Mouse (Mus musculus): ENCODE results near the gene Pifo. TPM values are rescaled to one million over a fixed set of nuclear protein-coding genes. Genes with fewer than 3 reads are reported as not detected.
"Not testable (repeated sequence)": the region's sequence is repeated elsewhere in the genome, so short reads cannot be mapped to it uniquely, and the experiment has no call there.

The Pifo gene
- polyA plus RNA-seq, 1 experiment from 2014 or later, result 15.1 TPM

DNA sequence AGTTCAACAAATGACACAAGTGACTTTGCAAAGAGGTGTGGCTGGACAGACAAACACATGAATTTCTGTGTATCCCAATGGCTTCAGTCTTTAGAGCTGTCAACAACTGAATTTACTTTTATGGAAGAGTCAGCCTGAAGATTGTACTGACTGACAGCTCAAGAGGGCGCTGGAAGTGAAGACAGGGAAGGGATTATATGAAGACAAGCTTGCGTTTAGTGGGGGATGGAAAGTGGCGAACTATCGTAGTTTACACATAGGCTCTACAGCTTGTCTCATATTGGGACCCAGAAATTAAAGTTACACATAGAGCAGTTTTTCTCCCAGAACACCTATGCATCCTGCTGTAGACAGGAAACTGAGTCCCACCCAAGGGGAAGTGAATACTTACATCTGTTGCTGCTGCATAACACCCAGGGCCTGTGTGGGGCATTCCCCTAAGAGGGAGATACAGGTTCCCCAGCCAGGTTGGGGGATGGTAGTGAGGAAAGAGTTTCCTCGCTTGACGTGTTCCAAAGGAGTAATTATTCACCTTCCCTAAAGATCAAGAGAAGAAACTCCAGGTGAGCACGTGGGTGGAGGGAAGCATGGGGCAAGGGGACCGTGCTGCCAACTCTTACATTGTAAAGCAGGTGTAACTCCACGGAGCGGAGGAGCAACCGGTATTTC is 13.6 kb downstream of the Pifo start:
- Histone ChIP-seq H3K9ac (peak overlapping the region; percentile 30; the same call in 1 of the 2 replicates), H3K27ac (no peak overlapping the region), H3K9me3 (ENCODE audit: control insufficient read depth, low read length) (no peaks in the 10 kb centered on the region), H3K4me2 (replicated peaks) (peak overlapping the region; percentile 52), H3K4me3 (replicated peaks; ENCODE audit: low read length) (peak overlapping the region; percentile 19), H3K4me1 (replicated peaks; ENCODE audit: control insufficient read depth, insufficient read depth, low read length) (0 out of 2 replicates have a peak, but pooled peaks cover 4% of the 10 kb centered on the region), H3K36me3 (replicated peaks; ENCODE audit: control insufficient read depth, insufficient read depth) (no peaks in the 10 kb centered on the region), H3K27me3 (ENCODE audit: control insufficient read depth, insufficient read depth, low read length) (no peaks in the 10 kb centered on the region)
- ATAC-seq (ENCODE audit: low FRiP score) (peak; percentile 51; the same call in 1 of the 2 replicates), DNase-seq (ENCODE audit: low spot score) (no peak)
- WGBS, result 22% methylated on average over 11 of the region's 11 CpGs

DNA sequence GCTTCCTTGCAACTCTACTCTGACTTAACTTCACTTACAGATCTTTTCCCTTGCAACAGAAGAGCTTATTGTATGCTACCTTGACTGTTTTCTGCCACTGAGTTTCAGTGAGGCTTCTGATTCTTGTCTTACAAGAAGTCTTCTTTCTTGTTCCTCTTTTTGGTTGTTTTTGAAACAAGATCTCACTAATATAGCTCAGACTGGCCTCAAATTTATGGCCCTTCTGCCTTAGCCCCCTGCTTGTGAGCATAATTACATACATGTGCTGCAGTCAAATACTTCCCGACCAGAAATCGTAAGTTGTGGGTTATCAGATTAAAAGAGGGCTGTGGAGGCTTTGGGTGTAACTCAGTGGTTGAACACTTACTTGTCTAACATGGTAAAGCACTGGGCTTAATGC is 19.7 kb downstream of the Pifo start:
- Histone ChIP-seq H3K27ac (no peak overlapping the region), H3K9ac (no peak overlapping the region), H3K4me2 (replicated peaks) (no peak overlapping the region), H3K36me3 (replicated peaks; ENCODE audit: control insufficient read depth, insufficient read depth) (no peaks in the 10 kb centered on the region), H3K27me3 (ENCODE audit: control insufficient read depth, insufficient read depth, low read length) (no peaks in the 10 kb centered on the region), H3K4me3 (replicated peaks; ENCODE audit: low read length) (no peak overlapping the region), H3K4me1 (replicated peaks; ENCODE audit: control insufficient read depth, insufficient read depth, low read length) (no peaks in the 10 kb centered on the region), H3K9me3 (ENCODE audit: control insufficient read depth, low read length) (no peaks in the 10 kb centered on the region)
- DNase-seq (ENCODE audit: low spot score) (no peak), ATAC-seq (ENCODE audit: low FRiP score) (no peak)
- WGBS, result 92% methylated on average over 2 of the region's 2 CpGs

DNA sequence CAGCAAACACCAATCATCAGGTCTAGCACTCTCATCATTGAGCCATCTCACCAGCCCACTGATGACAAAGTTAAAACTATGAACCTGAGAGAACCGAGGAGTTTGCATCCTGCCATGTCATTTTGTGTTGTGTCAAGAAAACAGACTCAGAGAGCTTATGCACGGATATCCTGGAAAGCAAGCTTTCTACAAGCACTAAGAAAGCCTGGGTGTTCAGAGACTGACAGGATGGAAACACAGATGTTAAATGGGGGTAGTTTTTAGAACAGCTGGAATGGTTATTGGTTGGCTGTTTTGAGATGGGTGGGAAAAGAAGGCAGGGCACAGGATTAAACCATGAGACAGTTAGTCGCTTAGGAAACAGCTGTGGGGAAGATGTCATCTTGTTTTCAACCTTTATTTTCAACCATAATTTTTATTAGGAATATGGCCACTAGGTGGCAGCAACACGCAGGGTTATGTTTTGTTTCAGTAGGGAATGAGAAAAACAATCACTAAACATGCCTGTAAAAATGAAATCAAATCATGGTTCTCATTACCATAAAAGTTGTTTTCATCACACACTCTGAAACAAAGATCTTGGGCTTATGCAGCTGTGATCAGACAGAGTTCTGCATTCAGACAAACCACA is 22.7 kb downstream of the Pifo start:
- Histone ChIP-seq H3K4me2 (replicated peaks) (no peak overlapping the region), H3K4me1 (replicated peaks; ENCODE audit: control insufficient read depth, insufficient read depth, low read length) (no peaks in the 10 kb centered on the region), H3K27me3 (ENCODE audit: control insufficient read depth, insufficient read depth, low read length) (no peaks in the 10 kb centered on the region), H3K4me3 (replicated peaks; ENCODE audit: low read length) (no peak overlapping the region), H3K9me3 (ENCODE audit: control insufficient read depth, low read length) (no peaks in the 10 kb centered on the region), H3K36me3 (replicated peaks; ENCODE audit: control insufficient read depth, insufficient read depth) (no peaks in the 10 kb centered on the region), H3K27ac (no peak overlapping the region), H3K9ac (no peak overlapping the region)
- DNase-seq (ENCODE audit: low spot score) (peak; percentile 90), ATAC-seq (ENCODE audit: low FRiP score) (0 out of 2 replicates have a peak, but pooled peaks have one; percentile 43)
- 33% methylated on average over 4 of the region's 4 CpGs for WGBS

DNA sequence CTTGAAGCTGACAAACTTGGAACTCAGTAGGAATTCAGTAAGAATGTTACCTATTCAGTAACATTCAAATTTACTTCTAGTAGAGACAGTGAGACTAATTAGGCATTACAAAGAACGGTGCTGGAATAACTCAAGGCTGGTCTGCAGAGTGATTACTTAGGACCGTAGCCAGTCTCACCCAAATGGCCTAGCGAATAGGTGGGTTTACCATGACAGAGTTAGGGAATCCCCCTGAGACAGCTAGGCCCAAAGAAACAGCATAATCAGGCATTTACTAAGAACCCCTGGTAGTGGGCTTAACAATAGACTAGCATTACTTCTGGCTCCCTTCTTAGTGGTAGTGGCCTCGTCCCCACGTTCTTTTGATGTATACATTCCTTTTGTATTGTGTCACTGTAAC is 24.8 kb downstream of the Pifo start:
- DNase-seq (ENCODE audit: low spot score); H3K27ac ChIP-seq; ATAC-seq (ENCODE audit: low FRiP score); H3K9me3 ChIP-seq (ENCODE audit: control insufficient read depth, low read length); H3K4me1 ChIP-seq (replicated peaks; ENCODE audit: control insufficient read depth, insufficient read depth, low read length); H3K4me2 ChIP-seq (replicated peaks); H3K36me3 ChIP-seq (replicated peaks; ENCODE audit: control insufficient read depth, insufficient read depth); H3K9ac ChIP-seq; H3K4me3 ChIP-seq (replicated peaks; ENCODE audit: low read length); H3K27me3 ChIP-seq (ENCODE audit: control insufficient read depth, insufficient read depth, low read length): not testable (repeated sequence)
- 47% methylated on average over 5 of the region's 5 CpGs for WGBS

DNA sequence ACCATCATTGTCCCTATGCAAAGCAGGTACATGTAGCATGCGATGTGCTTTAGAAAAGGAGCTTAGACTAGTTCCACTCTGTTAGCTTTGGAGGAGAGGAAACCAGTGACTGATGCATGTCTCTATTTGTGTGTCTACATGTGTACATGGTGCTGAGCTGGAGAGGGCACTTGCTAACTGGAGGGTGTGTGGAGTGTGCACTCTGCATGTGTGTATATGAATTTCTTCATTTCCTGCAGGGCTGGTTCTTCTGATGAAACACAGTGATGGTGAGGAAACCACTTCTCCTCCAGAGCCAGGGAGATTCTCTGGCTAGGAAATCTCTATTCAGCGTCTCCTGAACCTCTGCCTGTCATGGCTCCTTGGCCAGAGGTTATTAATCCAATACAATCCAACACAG is 40.3 kb downstream of the Pifo start:
- no peaks in the 10 kb centered on the region for H3K27me3 ChIP-seq (ENCODE audit: control insufficient read depth, insufficient read depth, low read length)
- no peak overlapping the region for H3K9ac ChIP-seq
- WGBS, result 78% methylated on average over 2 of the region's 2 CpGs
- ATAC-seq (ENCODE audit: low FRiP score), result no peak
- no peak overlapping the region for H3K4me3 ChIP-seq (replicated peaks; ENCODE audit: low read length)
- no peak overlapping the region for H3K27ac ChIP-seq
- peaks cover 19% of the 10 kb centered on the region for H3K36me3 ChIP-seq (replicated peaks; ENCODE audit: control insufficient read depth, insufficient read depth)
- no peak for DNase-seq (ENCODE audit: low spot score)
- H3K4me1 ChIP-seq (replicated peaks; ENCODE audit: control insufficient read depth, insufficient read depth, low read length), result no peaks in the 10 kb centered on the region
- no peaks in the 10 kb centered on the region for H3K9me3 ChIP-seq (ENCODE audit: control insufficient read depth, low read length)
- H3K4me2 ChIP-seq (replicated peaks), result no peak overlapping the region

DNA sequence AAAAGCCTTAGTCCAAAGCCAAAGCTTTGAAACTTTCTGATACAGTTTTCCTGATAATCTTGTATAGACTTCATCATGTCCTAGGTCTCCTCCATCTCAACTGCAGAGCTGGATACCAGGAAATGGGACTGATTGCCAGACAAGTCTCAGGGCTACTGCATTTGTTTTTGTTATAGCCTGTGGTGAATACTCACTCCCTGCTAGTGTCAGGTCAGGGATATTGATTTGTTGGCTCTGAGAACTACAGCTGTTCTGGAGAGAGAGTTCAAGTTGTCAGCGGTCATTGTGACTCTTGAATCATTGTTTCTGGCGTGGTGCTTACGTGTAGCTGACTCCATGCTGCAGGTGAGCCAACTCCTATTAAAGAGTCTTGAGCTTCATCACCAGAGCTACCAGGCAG is 41.0 kb downstream of the Pifo start, which contains the start of gene Ovgp1:
TSS of gene Ovgp1 (plus strand) at position 301 of the 400 bp plus-strand sequence.
- H3K36me3 ChIP-seq (replicated peaks; ENCODE audit: control insufficient read depth, insufficient read depth), result peaks cover 27% of the 10 kb centered on the region
- ATAC-seq (ENCODE audit: low FRiP score) (no peak), DNase-seq (ENCODE audit: low spot score) (no peak)
- no peak within 1 kb of the TSS for H3K9ac ChIP-seq
- H3K4me3 ChIP-seq (replicated peaks; ENCODE audit: low read length), result no peak within 1 kb of the TSS
- no peak within 1 kb of the TSS for H3K27ac ChIP-seq
- no peaks in the 10 kb centered on the region for H3K9me3 ChIP-seq (ENCODE audit: control insufficient read depth, low read length)
- WGBS, result 79% methylated on average over 3 of the region's 3 CpGs
- H3K27me3 ChIP-seq (ENCODE audit: control insufficient read depth, insufficient read depth, low read length), result no peaks in the 10 kb centered on the region
- no peak within 1 kb of the TSS for H3K4me2 ChIP-seq (replicated peaks)
- no peaks in the 10 kb centered on the region for H3K4me1 ChIP-seq (replicated peaks; ENCODE audit: control insufficient read depth, insufficient read depth, low read length)

DNA sequence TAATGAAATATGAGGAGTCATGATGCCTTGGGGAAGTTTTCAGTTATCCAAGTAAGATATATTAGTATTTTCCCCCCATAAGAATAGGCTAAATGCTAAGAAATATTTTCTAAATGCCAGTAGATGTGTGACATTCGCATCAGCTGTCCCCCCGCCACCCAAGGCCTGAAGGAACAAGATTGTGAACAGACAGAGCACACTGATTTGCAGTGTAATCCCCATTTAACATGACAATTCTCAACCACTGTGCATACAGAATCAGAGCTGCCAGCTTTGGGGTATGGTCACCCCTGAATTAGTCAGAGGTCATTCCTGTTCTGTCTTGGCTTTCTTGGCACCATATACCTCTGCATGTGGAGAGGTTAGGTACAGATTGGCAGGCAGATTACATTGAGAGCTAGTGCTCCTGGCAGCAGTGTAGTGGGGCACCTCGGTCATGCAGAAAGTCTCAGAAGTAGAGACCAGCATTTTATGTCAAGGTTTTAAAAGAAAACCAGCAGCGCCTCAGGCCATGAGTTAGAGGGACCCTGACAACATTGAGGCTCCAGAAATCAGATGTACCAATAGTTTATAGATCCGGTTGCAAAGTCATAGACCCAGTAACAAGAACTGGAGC is 42.5 kb downstream of the Pifo start:
- 87% methylated on average over 5 of the region's 5 CpGs for WGBS
- no peak for ATAC-seq (ENCODE audit: low FRiP score)

DNA sequence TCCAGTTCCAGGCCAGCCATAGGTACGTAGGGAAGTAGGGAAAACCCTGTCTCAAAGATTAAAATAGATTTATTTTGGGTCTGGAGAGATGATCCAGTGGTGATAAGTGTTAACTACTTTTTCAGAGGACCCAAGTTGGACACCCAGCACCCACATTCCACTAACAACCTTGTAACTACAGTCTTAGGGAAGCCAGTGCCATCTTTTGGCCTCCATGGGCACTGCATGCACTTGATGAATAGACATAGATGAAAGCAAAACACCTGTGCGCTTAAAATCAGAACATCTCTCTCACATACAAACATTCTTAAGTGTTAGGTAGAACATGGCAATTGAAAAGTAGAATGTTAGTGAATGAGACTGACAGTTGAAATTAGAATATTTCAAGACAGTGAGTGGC is 53.7 kb downstream of the Pifo start:
- Histone ChIP-seq H3K27ac (no peak overlapping the region), H3K4me3 (replicated peaks; ENCODE audit: low read length) (no peak overlapping the region), H3K36me3 (replicated peaks; ENCODE audit: control insufficient read depth, insufficient read depth) (peaks cover 52% of the 10 kb centered on the region), H3K9ac (0 out of 2 replicates have a peak overlapping the region, but pooled peaks have one; percentile 89), H3K9me3 (ENCODE audit: control insufficient read depth, low read length) (no peaks in the 10 kb centered on the region), H3K4me2 (replicated peaks) (peak overlapping the region; percentile 59), H3K27me3 (ENCODE audit: control insufficient read depth, insufficient read depth, low read length) (no peaks in the 10 kb centered on the region), H3K4me1 (replicated peaks; ENCODE audit: control insufficient read depth, insufficient read depth, low read length) (peaks cover 23% of the 10 kb centered on the region)
- ATAC-seq (ENCODE audit: low FRiP score), result no peak
- DNase-seq (ENCODE audit: low spot score), result no peak
- 96% methylated on average over 2 of the region's 2 CpGs for WGBS

More for the DNA sequence above, 42.5 kb downstream of the Pifo start:
- Histone ChIP-seq H3K27ac (no peak overlapping the region), H3K9ac (no peak overlapping the region), H3K4me3 (replicated peaks; ENCODE audit: low read length) (no peak overlapping the region), H3K4me2 (replicated peaks) (no peak overlapping the region), H3K27me3 (ENCODE audit: control insufficient read depth, insufficient read depth, low read length) (no peaks in the 10 kb centered on the region), H3K4me1 (replicated peaks; ENCODE audit: control insufficient read depth, insufficient read depth, low read length) (no peaks in the 10 kb centered on the region), H3K36me3 (replicated peaks; ENCODE audit: control insufficient read depth, insufficient read depth) (peaks cover 41% of the 10 kb centered on the region), H3K9me3 (ENCODE audit: control insufficient read depth, low read length) (no peaks in the 10 kb centered on the region)
- DNase-seq (ENCODE audit: low spot score), result no peak

DNA sequence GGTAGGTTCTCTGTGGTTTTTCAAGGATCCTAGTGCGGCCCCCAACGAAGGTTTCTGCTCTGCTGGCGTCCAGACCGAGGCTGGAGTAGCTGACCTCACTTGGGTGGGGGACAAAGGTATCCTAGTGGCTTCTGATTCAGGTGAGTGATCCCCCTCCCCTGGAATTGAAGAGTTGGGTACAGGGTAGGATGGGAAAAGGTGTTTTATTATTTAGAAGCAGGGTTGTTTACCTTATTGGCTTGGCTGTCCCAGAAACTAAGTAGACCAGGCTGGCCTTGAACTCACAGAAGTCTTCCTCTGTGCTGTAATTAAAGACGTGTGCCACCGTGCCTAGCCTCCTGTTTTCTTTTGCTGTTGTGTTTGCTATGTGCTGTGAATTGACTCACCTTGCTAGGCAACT is 54.4 kb downstream of the Pifo start, which contains the start of gene Atp5f1:
TSS of gene Atp5f1 (minus strand) at position 101 of the 400 bp plus-strand sequence.
- H3K36me3 ChIP-seq (replicated peaks; ENCODE audit: control insufficient read depth, insufficient read depth), result peaks cover 49% of the 10 kb centered on the region
- DNase-seq (ENCODE audit: low spot score), result no peak

More for the DNA sequence above, 54.4 kb downstream of the Pifo start, which contains the start of gene Atp5f1:
- H3K4me1 ChIP-seq (replicated peaks; ENCODE audit: control insufficient read depth, insufficient read depth, low read length), result peaks cover 23% of the 10 kb centered on the region
- H3K4me2 ChIP-seq (replicated peaks), result peak within 1 kb of the TSS; percentile 85
- no peaks in the 10 kb centered on the region for H3K9me3 ChIP-seq (ENCODE audit: control insufficient read depth, low read length)
- peak within 1 kb of the TSS; percentile 80 for H3K27ac ChIP-seq
- H3K4me3 ChIP-seq (replicated peaks; ENCODE audit: low read length), result peak within 1 kb of the TSS; percentile 71
- ATAC-seq (ENCODE audit: low FRiP score), result no peak
- peak within 1 kb of the TSS; percentile 89 for H3K9ac ChIP-seq
- H3K27me3 ChIP-seq (ENCODE audit: control insufficient read depth, insufficient read depth, low read length), result no peaks in the 10 kb centered on the region
- 5% methylated on average over 6 of the region's 6 CpGs for WGBS
